Mouse (Mus musculus) limb, embryonic 10.5 days (tissue): ENCODE results near the gene Samd13. TPM values are rescaled to one million over a fixed set of nuclear protein-coding genes. Genes with fewer than 3 reads are reported as not detected.

Experiments used
- DNase-seq: peaks from one replicate; pipeline ENCODE4 v3.0.0-alpha.2; 2017; ENCODE audit warnings: low spot score
- H3K27ac ChIP-seq: fragments of 300-500 bp; sonication (generic); 2 replicates; pipeline ENCODE4 v1.5.1; 2016; ENCODE audit warnings: mild to moderate bottlenecking
- H3K27me3 ChIP-seq: fragments of 300-500 bp; sonication (generic); 2 replicates; pipeline ENCODE4 v1.6.1; 2016; ENCODE audit warnings: low read depth, mild to moderate bottlenecking; ENCODE audit not compliant: poor library complexity, severe bottlenecking
- H3K36me3 ChIP-seq: fragments of 300-500 bp; sonication (generic); 2 replicates; pipeline ENCODE4 v1.6.1; 2016; ENCODE audit warnings: mild to moderate bottlenecking, moderate library complexity
- H3K4me1 ChIP-seq: fragments of 300-500 bp; sonication (generic); 2 replicates; pipeline ENCODE4 v1.6.1; 2016
- H3K4me3 ChIP-seq: fragments of 300-500 bp; sonication (generic); 2 replicates; pipeline ENCODE4 v1.5.1; 2016; ENCODE audit warnings: mild to moderate bottlenecking, moderate library complexity
- H3K9me3 ChIP-seq: fragments of 300-500 bp; sonication (generic); replicated peaks from 2 replicates; pipeline ENCODE4 v1.6.1; 2016; ENCODE audit warnings: mild to moderate bottlenecking
- WGBS: fragments of 180-500 bp; shearing (Covaris S2); methylation state at CpG from one replicate; pipeline ENCODE4 v1.1.7; 2016; 5-methylcytosine and 5-hydroxymethylcytosine counted together
- polyA plus RNA-seq: library from polyadenylated mRNA; unstranded; fragments of >200 nt; fragmentation: Nextera tagmentation; extraction: Ambion mirVana; gene quantifications from 2 replicates; pipeline ENCODE4 v1.2.1, GENCODE M21; 2016

Gene Samd13
- polyA plus RNA-seq, 1 experiment from 2014 or later, result 1.2 TPM

DNA sequence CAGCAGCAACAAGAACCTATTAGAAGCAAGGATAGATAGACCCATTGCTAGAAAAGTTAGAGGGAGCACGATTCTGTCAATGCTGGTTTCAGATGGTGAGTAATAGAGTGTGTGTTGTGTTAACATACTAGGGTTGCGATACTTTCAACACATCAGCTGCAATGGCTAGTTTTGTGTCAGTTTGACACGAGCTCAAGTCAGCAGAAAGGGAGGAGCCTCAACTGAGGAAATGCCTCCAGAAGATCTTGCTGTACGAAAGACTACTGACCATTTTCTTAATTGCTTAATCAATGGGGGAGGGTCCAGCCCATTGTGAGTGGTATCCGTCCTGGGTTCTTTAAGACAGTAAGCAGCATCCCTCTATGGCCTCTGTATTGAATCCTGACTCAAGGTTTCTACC is 7.2 kb upstream of the Samd13 start:
- 0 out of 2 replicates have a peak, but pooled peaks cover 4% of the 10 kb centered on the region for H3K27me3 ChIP-seq
- no peaks in the 10 kb centered on the region for H3K36me3 ChIP-seq
- no peak for DNase-seq
- no peak overlapping the region for H3K27ac ChIP-seq
- WGBS, result 90% methylated on average over 5 of the region's 5 CpGs
- H3K4me3 ChIP-seq, result no peak overlapping the region
- no peaks in the 10 kb centered on the region for H3K4me1 ChIP-seq
- no peaks in the 10 kb centered on the region for H3K9me3 ChIP-seq

- Histone ChIP-seq H3K4me1 (peaks cover 13% of the 10 kb centered on the region), H3K9me3 (no peaks in the 10 kb centered on the region), H3K36me3 (no peaks in the 10 kb centered on the region), H3K4me3 (no peak overlapping the region), H3K27ac (no peak overlapping the region), H3K27me3 (peaks cover 26% of the 10 kb centered on the region)
- no peak for DNase-seq
- 85% methylated on average over 4 of the region's 4 CpGs for WGBS
Measured at GRCm38 (mm10) chr3:146687121-146687725, 1.8 kb upstream of the Samd13 start.

DNA sequence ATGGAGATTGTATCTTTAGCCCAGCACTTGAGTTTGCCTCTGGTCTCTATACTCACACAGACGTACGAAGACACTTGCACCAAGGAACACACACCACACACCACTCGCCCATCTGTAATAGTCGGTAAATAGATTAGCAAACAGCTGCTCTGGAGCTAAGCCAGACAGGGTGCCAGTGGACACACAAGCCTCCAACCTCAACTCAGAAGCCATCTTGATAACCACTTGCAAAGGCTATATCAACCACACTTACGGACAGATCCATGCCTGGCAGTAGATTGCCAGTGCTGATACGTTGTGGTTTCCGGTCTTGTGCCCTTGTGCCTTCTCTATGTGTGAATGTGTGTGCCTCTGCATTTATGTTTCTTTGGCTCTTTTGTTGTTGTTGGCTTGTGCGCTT is 1.0 kb upstream of the Samd13 start:
- 91% methylated on average over 8 of the region's 8 CpGs for WGBS
- H3K27ac ChIP-seq, result no peak overlapping the region
- no peaks in the 10 kb centered on the region for H3K9me3 ChIP-seq
- peaks cover 26% of the 10 kb centered on the region for H3K27me3 ChIP-seq
- H3K4me1 ChIP-seq, result peaks cover 13% of the 10 kb centered on the region
- no peak overlapping the region for H3K4me3 ChIP-seq
- DNase-seq, result no peak
- H3K36me3 ChIP-seq, result no peaks in the 10 kb centered on the region

DNA sequence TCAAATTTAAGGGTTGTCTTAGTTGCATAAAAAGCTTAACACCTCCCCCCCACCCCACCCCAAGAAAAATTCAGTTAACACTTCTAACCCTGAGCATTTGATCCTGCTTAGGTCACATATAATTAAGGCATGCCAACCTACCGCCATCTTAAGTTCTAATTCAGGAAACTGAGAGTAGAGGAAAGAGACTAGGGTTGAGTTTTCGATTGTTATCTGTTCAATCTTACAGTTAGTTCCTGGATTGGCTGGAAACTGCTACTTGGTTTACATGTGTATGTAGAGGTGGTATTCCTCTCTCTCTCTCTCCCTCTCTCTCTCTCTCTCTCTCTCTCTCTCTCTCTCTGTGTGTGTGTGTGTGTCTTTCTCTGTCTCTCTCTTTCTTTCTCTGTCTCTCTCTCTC is 2.3 kb downstream of the Samd13 start:
- Histone ChIP-seq H3K36me3 (no peaks in the 10 kb centered on the region), H3K27me3 (peaks cover 26% of the 10 kb centered on the region), H3K4me1 (peaks cover 13% of the 10 kb centered on the region), H3K4me3 (no peak overlapping the region), H3K9me3 (no peaks in the 10 kb centered on the region), H3K27ac (no peak overlapping the region)
- no peak for DNase-seq
- 85% methylated on average over 2 of the region's 2 CpGs for WGBS

GRCm38 (mm10) chr3:146682140-146682651 is 3.2 kb downstream of the Samd13 start:
- whole genome bisulfite sequencing, result 70% methylated on average over 13 of the region's 13 CpGs
- no peaks in the 10 kb centered on the region for H3K36me3 ChIP-seq
- no peak overlapping the region for H3K4me3 ChIP-seq
- peaks cover 13% of the 10 kb centered on the region for H3K4me1 ChIP-seq
- no peak for DNase-seq
- H3K9me3 ChIP-seq, result no peaks in the 10 kb centered on the region
- no peak overlapping the region for H3K27ac ChIP-seq
- H3K27me3 ChIP-seq, result peaks cover 22% of the 10 kb centered on the region

GRCm38 (mm10) chr3:146681696-146682095 is 3.7 kb downstream of the Samd13 start:
- DNase-seq, result no peak
- H3K27ac ChIP-seq, result no peak overlapping the region

GRCm38 (mm10) chr3:146680625-146681024 is 4.8 kb downstream of the Samd13 start:
- H3K36me3 ChIP-seq, result no peaks in the 10 kb centered on the region
- peaks cover 13% of the 10 kb centered on the region for H3K4me1 ChIP-seq
- H3K27me3 ChIP-seq, result peaks cover 13% of the 10 kb centered on the region; the same call in 1 of the 2 replicates
- no peak for DNase-seq
- WGBS, result 94% methylated on average over 13 of the region's 13 CpGs
- no peaks in the 10 kb centered on the region for H3K9me3 ChIP-seq
- no peak overlapping the region for H3K27ac ChIP-seq
- no peak overlapping the region for H3K4me3 ChIP-seq

More at GRCm38 (mm10) chr3:146681696-146682095, 3.7 kb downstream of the Samd13 start:
- no peak overlapping the region for H3K4me3 ChIP-seq
- H3K4me1 ChIP-seq, result peaks cover 13% of the 10 kb centered on the region
- H3K9me3 ChIP-seq, result no peaks in the 10 kb centered on the region
- WGBS, result 86% methylated on average over 8 of the region's 8 CpGs
- peaks cover 22% of the 10 kb centered on the region for H3K27me3 ChIP-seq
- H3K36me3 ChIP-seq, result no peaks in the 10 kb centered on the region

DNA sequence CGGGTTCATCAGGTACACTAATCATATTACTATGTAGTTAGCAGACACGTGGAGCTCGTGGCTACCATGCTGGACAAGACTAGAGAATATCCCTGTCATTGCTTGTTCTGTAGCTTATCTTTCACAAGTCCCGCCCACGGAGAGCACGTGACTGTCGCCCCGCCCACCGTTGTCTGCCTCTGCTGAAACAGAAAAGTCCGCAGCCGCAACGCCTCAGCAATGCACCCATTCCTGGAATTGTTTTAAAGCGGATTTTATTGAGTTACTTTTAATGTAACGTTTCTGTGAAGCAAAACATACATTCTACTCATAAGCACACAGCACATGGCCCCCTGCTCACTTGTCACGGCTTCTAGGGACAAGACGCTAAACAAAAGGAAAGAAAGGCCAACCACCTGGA is 5.7 kb downstream of the Samd13 start:
- no peak for DNase-seq
- peaks cover 5% of the 10 kb centered on the region; the same call in 1 of the 2 replicates for H3K4me1 ChIP-seq
- no peak overlapping the region for H3K27ac ChIP-seq
- 0 out of 2 replicates have a peak, but pooled peaks cover 11% of the 10 kb centered on the region for H3K27me3 ChIP-seq
- no peaks in the 10 kb centered on the region for H3K36me3 ChIP-seq
- H3K4me3 ChIP-seq, result no peak overlapping the region
- whole genome bisulfite sequencing, result 92% methylated on average over 16 of the region's 16 CpGs
- H3K9me3 ChIP-seq, result no peaks in the 10 kb centered on the region

DNA sequence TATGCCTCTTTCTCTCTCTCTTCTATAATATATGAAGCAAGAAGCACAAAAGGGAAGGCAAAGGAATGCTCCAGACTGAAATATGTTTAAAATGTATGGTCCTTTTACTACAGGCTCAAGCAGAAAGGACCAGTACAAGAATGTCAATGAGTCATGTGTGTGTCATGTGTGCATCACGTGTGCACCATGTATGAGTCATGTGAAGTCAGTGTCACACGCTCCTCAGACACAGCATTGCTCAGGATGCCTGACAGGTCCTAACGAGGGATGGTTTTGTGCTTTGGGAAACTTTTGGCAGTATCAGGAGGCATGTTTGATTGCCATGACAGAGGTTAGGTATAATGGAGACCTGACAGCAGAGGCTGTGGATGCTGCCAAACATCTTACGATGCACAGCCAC is 9.2 kb downstream of the Samd13 start:
- WGBS, result 92% methylated on average over 4 of the region's 4 CpGs

GRCm38 (mm10) chr3:146675101-146675500 is 10.3 kb downstream of the Samd13 start:
- H3K27ac ChIP-seq, result no peak overlapping the region
- no peaks in the 10 kb centered on the region for H3K4me1 ChIP-seq
- 85% methylated on average over 1 of the region's 1 CpGs for WGBS
- H3K36me3 ChIP-seq, result no peaks in the 10 kb centered on the region
- no peaks in the 10 kb centered on the region for H3K27me3 ChIP-seq
- H3K9me3 ChIP-seq, result no peaks in the 10 kb centered on the region
- H3K4me3 ChIP-seq, result no peak overlapping the region
- no peak for DNase-seq

More for the DNA sequence above, 9.2 kb downstream of the Samd13 start:
- H3K4me3 ChIP-seq, result no peak overlapping the region
- H3K9me3 ChIP-seq, result no peaks in the 10 kb centered on the region
- H3K27me3 ChIP-seq, result no peaks in the 10 kb centered on the region
- no peak overlapping the region for H3K27ac ChIP-seq
- no peaks in the 10 kb centered on the region for H3K36me3 ChIP-seq
- no peaks in the 10 kb centered on the region for H3K4me1 ChIP-seq
- DNase-seq, result no peak

- 71% methylated on average over 2 of the region's 2 CpGs for WGBS
- Histone ChIP-seq H3K4me3 (no peak overlapping the region), H3K27me3 (no peaks in the 10 kb centered on the region), H3K36me3 (no peaks in the 10 kb centered on the region), H3K27ac (no peak overlapping the region), H3K9me3 (no peaks in the 10 kb centered on the region), H3K4me1 (no peaks in the 10 kb centered on the region)
- DNase-seq, result no peak
Measured at GRCm38 (mm10) chr3:146671121-146671520, 14.3 kb downstream of the Samd13 start.

DNA sequence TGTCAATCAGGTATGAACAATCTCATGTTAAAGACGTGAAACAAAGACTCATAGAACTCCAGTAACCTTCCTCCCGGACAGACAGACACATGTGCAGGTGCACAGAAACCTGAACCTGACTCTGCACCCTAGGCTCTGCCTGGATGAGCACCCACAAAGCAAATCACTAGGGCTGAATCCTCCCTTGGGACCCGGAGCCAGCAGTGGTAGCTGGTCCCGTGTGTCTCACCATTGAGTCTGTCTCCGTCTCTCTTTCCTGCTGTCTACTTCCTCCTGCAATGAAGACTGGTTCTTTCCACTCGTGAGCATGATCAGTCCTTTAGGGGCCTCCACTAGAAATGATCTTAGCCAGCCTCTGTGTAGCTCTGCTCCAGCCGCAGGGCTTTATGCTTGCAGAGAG is 23.5 kb downstream of the Samd13 start:
- no peak for DNase-seq
- Histone ChIP-seq H3K36me3 (no peaks in the 10 kb centered on the region), H3K4me3 (no peak overlapping the region), H3K9me3 (no peaks in the 10 kb centered on the region), H3K27ac (no peak overlapping the region), H3K27me3 (no peaks in the 10 kb centered on the region), H3K4me1 (no peaks in the 10 kb centered on the region)
- 93% methylated on average over 7 of the region's 7 CpGs for WGBS

DNA sequence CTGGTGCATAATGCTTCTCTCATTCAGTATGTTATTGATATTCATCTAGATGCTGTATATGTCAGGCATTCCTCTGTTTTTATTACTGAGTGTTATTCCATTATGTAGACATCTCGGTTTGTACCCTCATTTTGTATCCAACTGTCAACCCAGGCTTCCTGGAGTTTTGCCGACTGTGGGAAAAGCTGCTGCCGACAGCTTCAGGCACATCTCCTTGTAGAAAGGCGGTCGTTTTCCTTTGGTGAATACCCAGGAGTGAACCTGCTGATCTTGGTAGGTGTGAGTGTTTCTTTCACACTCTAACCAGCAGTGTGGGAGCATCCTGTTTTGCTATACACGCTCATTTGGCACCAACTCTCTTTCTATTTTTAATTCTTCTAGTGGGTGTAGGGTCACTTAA is 24.4 kb downstream of the Samd13 start:
- no peaks in the 10 kb centered on the region for H3K9me3 ChIP-seq
- H3K4me1 ChIP-seq, result no peaks in the 10 kb centered on the region
- DNase-seq, result no peak
- no peak overlapping the region for H3K27ac ChIP-seq
- no peak overlapping the region for H3K4me3 ChIP-seq
- WGBS, result 85% methylated on average over 6 of the region's 6 CpGs
- no peaks in the 10 kb centered on the region for H3K36me3 ChIP-seq
- no peaks in the 10 kb centered on the region for H3K27me3 ChIP-seq

GRCm38 (mm10) chr3:146659321-146659720 is 26.1 kb downstream of the Samd13 start:
- H3K27me3 ChIP-seq, result no peaks in the 10 kb centered on the region
- DNase-seq, result no peak
- no peak overlapping the region for H3K4me3 ChIP-seq
- H3K36me3 ChIP-seq, result no peaks in the 10 kb centered on the region
- no peaks in the 10 kb centered on the region for H3K4me1 ChIP-seq
- 93% methylated on average over 5 of the region's 5 CpGs for WGBS
- no peaks in the 10 kb centered on the region for H3K9me3 ChIP-seq
- no peak overlapping the region for H3K27ac ChIP-seq
